Mouse (Mus musculus): ENCODE measurements around the gene Zfp758.
"Not testable (repeated sequence)": the region's sequence is repeated elsewhere in the genome, so short reads cannot be mapped to it uniquely, and the experiment has no call there.

Zfp758 gene

GRCm38 (mm10) chr17:22361101-22361781 lies at the start of gene Zfp758, which contains the start of gene Zfp944:
TSS of gene Zfp758 (plus strand) at chr17:22361453.
TSS of gene Zfp944 (minus strand) at chr17:22361400.
- CTCF ChIA-PET, result interaction anchor here (0.5 kb wide), 1 partner anchor 59 kb away, joined by 3 read pairs; no protein-coding TSS in a partner anchor

- CTCF ChIA-PET, result interaction anchor here (0.6 kb wide), 1 partner anchor 73 kb away, joined by 4 read pairs; no protein-coding TSS in a partner anchor
Measured at GRCm38 (mm10) chr17:22314219-22314618, 47.0 kb upstream of the Zfp758 start.

- CTCF ChIA-PET, result interaction anchor here (0.6 kb wide), 1 partner anchor 73 kb away, joined by 4 read pairs; no protein-coding TSS in a partner anchor
Measured at GRCm38 (mm10) chr17:22314730-22315226, 46.5 kb upstream of the Zfp758 start, which contains the start of gene CT030661.1. TSS of gene CT030661.1 (minus strand) at chr17:22314837.

GRCm38 (mm10) chr17:22315247-22315646 lies 46.0 kb upstream of the Zfp758 start:
- CTCF ChIA-PET, result not testable (repeated sequence)

GRCm38 (mm10) chr17:22352794-22353193 lies 8.5 kb upstream of the Zfp758 start:
- CTCF ChIA-PET, result no interaction called here

- CTCF ChIA-PET, result no interaction called here
Measured at GRCm38 (mm10) chr17:22360572-22360971, 681 bp upstream of the Zfp758 start.

GRCm38 (mm10) chr17:22363895-22364294 lies 2.6 kb downstream of the Zfp758 start:
- CTCF ChIA-PET, result no interaction called here

GRCm38 (mm10) chr17:22410756-22411155 lies 49.5 kb downstream of the Zfp758 start:
- CTCF ChIA-PET, result interaction anchor here (0.8 kb wide), 1 partner anchor 63 kb away, joined by 3 read pairs; no protein-coding TSS in a partner anchor

- CTCF ChIA-PET, result no interaction called here
Measured at GRCm38 (mm10) chr17:22417510-22417909, 56.3 kb downstream of the Zfp758 start.

GRCm38 (mm10) chr17:22423952-22424617 lies 62.8 kb downstream of the Zfp758 start, which contains the start of gene Zfp946:
TSS of gene Zfp946 (plus strand) at chr17:22424222.
- CTCF ChIA-PET, result no interaction called here

- CTCF ChIA-PET, result no interaction called here
Measured at GRCm38 (mm10) chr17:22424636-22425354, 63.5 kb downstream of the Zfp758 start.

Measured in spleen, embryonic (tissue).